Mouse (Mus musculus) CH12.LX (cell line): ENCODE measurements around the gene Card9. TPM values are rescaled to one million over a fixed set of nuclear protein-coding genes. Genes with fewer than 3 reads are reported as not detected.

Source experiments
- DNase-seq: peaks from one replicate; pipeline ENCODE4 v3.0.0-alpha.2; 2013; ENCODE audit errors: extremely low read depth
- H3K27ac ChIP-seq: 2 replicates; pipeline ENCODE4 v1.5.1; 2012; ENCODE audit warnings: low read depth, mild to moderate bottlenecking, control low read depth, moderate library complexity; ENCODE audit not compliant: insufficient read depth
- H3K27me3 ChIP-seq: replicated peaks from 2 replicates; pipeline ENCODE3; 2012; ENCODE audit warnings: inconsistent platforms
- H3K36me3 ChIP-seq, 2 experiments: replicated peaks in 1 of 2; 2 replicates each; pipeline versions ENCODE3 to v1.6.1; 2012; ENCODE audit warnings: inconsistent platforms in 1 of 2, low read length in 1 of 2, mild to moderate bottlenecking in 1 of 2, mixed read lengths in 1 of 2, moderate library complexity in 1 of 2; ENCODE audit not compliant: control insufficient read depth in 1 of 2, insufficient read depth in 1 of 2
- H3K4me1 ChIP-seq, 2 experiments: 2 replicates each; pipeline ENCODE4 v1.6.1; 2012; ENCODE audit warnings: inconsistent platforms in 1 of 2, moderate library complexity in 1 of 2; ENCODE audit not compliant: insufficient read depth in 2 of 2, control insufficient read depth in 1 of 2
- H3K4me2 ChIP-seq: 2 replicates; pipeline ENCODE4 v1.6.1; 2012; ENCODE audit warnings: low read depth, mild to moderate bottlenecking, control low read depth; ENCODE audit not compliant: poor library complexity, insufficient read depth, severe bottlenecking
- H3K4me3 ChIP-seq, 3 experiments: fragments of 150-350 bp in 1 of 3; sonication (generic) in 1 of 3; replicated peaks in 1 of 3; 2 replicates each; pipeline versions ENCODE3 to v1.5.1; 2011 to 2012; ENCODE audit warnings: low read depth in 2 of 3, low read length in 2 of 3, mild to moderate bottlenecking in 2 of 3, moderate library complexity in 2 of 3, control low read depth in 1 of 3, improper control_type of control experiment in 1 of 3, inconsistent platforms in 1 of 3, mixed read lengths in 1 of 3; ENCODE audit not compliant: poor library complexity in 1 of 3
- H3K79me2 ChIP-seq: replicated peaks from 2 replicates; pipeline ENCODE4 v1.6.1; 2012; ENCODE audit warnings: mild to moderate bottlenecking, moderate library complexity; ENCODE audit not compliant: control insufficient read depth, poor library complexity, insufficient read depth, severe bottlenecking; ENCODE audit errors: extremely low read depth
- H3K9ac ChIP-seq: 2 replicates; pipeline ENCODE4 v1.6.1; 2012; ENCODE audit warnings: low read depth, mild to moderate bottlenecking, control low read depth, moderate library complexity; ENCODE audit not compliant: insufficient read depth
- H3K9me3 ChIP-seq: replicated peaks from 2 replicates; pipeline ENCODE3; 2012; ENCODE audit warnings: low read length, inconsistent platforms, mixed read lengths
- BHLHE40 ChIP-seq: IDR thresholded peaks from 2 replicates; pipeline ENCODE4 v1.6.1; 2011; ENCODE audit warnings: mild to moderate bottlenecking, low read depth, low read length, improper control_type of control experiment
- CHD1 ChIP-seq: IDR thresholded peaks from 2 replicates; pipeline ENCODE4 v1.6.1; 2012; ENCODE audit warnings: low read depth, low read length, improper control_type of control experiment, inconsistent platforms
- CHD2 ChIP-seq: IDR thresholded peaks from 2 replicates; pipeline ENCODE4 v1.6.1; 2011; ENCODE audit warnings: low read length, improper control_type of control experiment
- GABPA ChIP-seq: IDR thresholded peaks from 2 replicates; pipeline ENCODE4 v1.6.1; 2012; ENCODE audit warnings: low read depth, low read length, improper control_type of control experiment, inconsistent platforms; ENCODE audit not compliant: insufficient replicate concordance
- IRF4 ChIP-seq: IDR thresholded peaks from 2 replicates; pipeline ENCODE4 v1.6.1; 2014; ENCODE audit warnings: low read depth, mild to moderate bottlenecking, inconsistent platforms, low read length, improper control_type of control experiment
- KAT2A ChIP-seq: IDR thresholded peaks from 2 replicates; pipeline ENCODE4 v1.6.1; 2012; ENCODE audit warnings: low read length, improper control_type of control experiment, inconsistent platforms; ENCODE audit not compliant: insufficient replicate concordance
- MAFK ChIP-seq: IDR thresholded peaks from 2 replicates; pipeline ENCODE4 v1.6.1; 2011; ENCODE audit warnings: low read length, improper control_type of control experiment; ENCODE audit not compliant: insufficient replicate concordance
- MAX ChIP-seq: IDR thresholded peaks from 2 replicates; pipeline ENCODE4 v1.6.1; 2011; ENCODE audit warnings: low read length, improper control_type of control experiment
- MEF2A ChIP-seq: IDR thresholded peaks from 2 replicates; pipeline ENCODE4 v1.6.1; 2014; ENCODE audit warnings: low read depth, mild to moderate bottlenecking, inconsistent platforms, low read length, improper control_type of control experiment, borderline replicate concordance
- RAD21 ChIP-seq: IDR thresholded peaks from 2 replicates; pipeline ENCODE4 v1.6.1; 2011; ENCODE audit warnings: low read depth, mild to moderate bottlenecking, low read length, improper control_type of control experiment, moderate library complexity
- RCOR1 ChIP-seq: conservative IDR thresholded peaks from 2 replicates; pipeline ENCODE4 v1.6.1; 2012; ENCODE audit warnings: low read depth, mild to moderate bottlenecking, inconsistent platforms, low read length, improper control_type of control experiment
- UBTF ChIP-seq: IDR thresholded peaks from 2 replicates; pipeline ENCODE4 v1.6.1; 2012; ENCODE audit warnings: low read depth, mild to moderate bottlenecking, inconsistent platforms, low read length, improper control_type of control experiment, moderate library complexity
- USF2 ChIP-seq: conservative IDR thresholded peaks from 2 replicates; pipeline ENCODE4 v1.6.1; 2011; ENCODE audit warnings: low read depth, low read length, improper control_type of control experiment
- ZC3H11A ChIP-seq: IDR thresholded peaks from 2 replicates; pipeline ENCODE4 v1.6.1; 2012; ENCODE audit warnings: low read depth, mild to moderate bottlenecking, inconsistent platforms, low read length, improper control_type of control experiment
- ZMIZ1 ChIP-seq: IDR thresholded peaks from 2 replicates; pipeline ENCODE4 v1.6.1; 2012; ENCODE audit warnings: low read depth, mild to moderate bottlenecking, inconsistent platforms, low read length, improper control_type of control experiment
- ZNF384 ChIP-seq: IDR thresholded peaks from 2 replicates; pipeline ENCODE4 v1.6.1; 2012; ENCODE audit warnings: low read depth, low read length, improper control_type of control experiment, inconsistent platforms
- dilution Hi-C: fragments of 300-500 bp; cut with MboI; formaldehyde crosslinking; loops from 2 replicates; pipeline ENCODE4 v1.14.3; 2020; ENCODE audit warnings: low sequenced_read_pairs; ENCODE audit not compliant: extremely low pct_unique_long_range_greater_than_20kb, extremely low pct_ligation_motif_present
- in situ Hi-C: fragments of 300-500 bp; cut with MboI; formaldehyde crosslinking; loops from 3 replicates; pipeline ENCODE4 v1.14.3; 2019; ENCODE audit warnings: low sequenced_read_pairs, low pct_ligation_motif_present, low pct_unique_long_range_greater_than_20kb, mixed read lengths
- polyA plus RNA-seq: library from polyadenylated mRNA; unstranded; fragments of >175 nt; gene quantifications from 2 replicates; pipeline ENCODE4 v1.2.1, GENCODE M21; 2012; ENCODE audit warnings: low read depth; ENCODE audit not compliant: insufficient read length
- total RNA-seq, 2 experiments: library from RNA; depleted of rRNA; stranded (reverse); fragments of 300-350 nt in 1 of 2; fragments of >200 nt in 1 of 2; gene quantifications; 2 replicates each; pipeline ENCODE4 v1.2.3; 2012 to 2014

Card9 gene
- total and polyA plus RNA-seq, 3 experiments: 0.32 to 0.44 (median 0.42) TPM

- H3K9ac ChIP-seq: no peak overlapping the region
- no peaks in the 10 kb centered on the region for H3K36me3 ChIP-seq
- peaks cover 37% of the 10 kb centered on the region for H3K27me3 ChIP-seq
- in situ Hi-C loops: no loop called here
- no peak overlapping the region for H3K27ac ChIP-seq
- no peaks in the 10 kb centered on the region for H3K79me2 ChIP-seq
- peaks cover 14 to 30% of the 10 kb centered on the region in 2 experiments for H3K4me1 ChIP-seq
- TF ChIP-seq RCOR1 (no peak), ZMIZ1 (no peak), CHD2 (no peak), ZC3H11A (no peak), GABPA (no peak), USF2 (no peak), MEF2A (no peak), MAX (no peak), RAD21 (no peak), UBTF (no peak), ZNF384 (no peak), KAT2A (no peak), BHLHE40 (no peak)
- no peak for DNase-seq
- dilution Hi-C loops: no loop called here
- H3K4me2 ChIP-seq: no peak overlapping the region
- H3K4me3 ChIP-seq: no peak overlapping the region
- no peaks in the 10 kb centered on the region for H3K9me3 ChIP-seq
Measured at GRCm38 (mm10) chr2:26311936-26312335, 48.8 kb downstream of the Card9 start.

- Histone ChIP-seq H3K4me3 (no peak overlapping the region), H3K36me3 (no peaks in the 10 kb centered on the region), H3K9ac (no peak overlapping the region), H3K9me3 (peaks cover 1% of the 10 kb centered on the region), H3K79me2 (no peaks in the 10 kb centered on the region), H3K27ac (no peak overlapping the region), H3K4me2 (no peak overlapping the region), H3K4me1 (peaks cover 4 to 15% of the 10 kb centered on the region in 2 experiments), H3K27me3 (peaks cover 20% of the 10 kb centered on the region)
- TF ChIP-seq MEF2A: no peak
- TF ChIP-seq CHD1: no peak
- no peak for TF ChIP-seq IRF4
- TF ChIP-seq KAT2A: no peak
- TF ChIP-seq MAFK: no peak
- no peak for TF ChIP-seq RCOR1
- in situ Hi-C loops: no loop called here
- DNase-seq: no peak
- dilution Hi-C loops: no loop called here
Measured at GRCm38 (mm10) chr2:26309739-26310138, 51.0 kb downstream of the Card9 start.
